Mouse (Mus musculus): ENCODE data around the gene Specc1. TPM values are rescaled to one million over a fixed set of nuclear protein-coding genes. Genes with fewer than 3 reads are reported as not detected.

Gene Specc1
- total RNA-seq, 2 experiments from 2014 or later = 243 to 459 TPM

DNA sequence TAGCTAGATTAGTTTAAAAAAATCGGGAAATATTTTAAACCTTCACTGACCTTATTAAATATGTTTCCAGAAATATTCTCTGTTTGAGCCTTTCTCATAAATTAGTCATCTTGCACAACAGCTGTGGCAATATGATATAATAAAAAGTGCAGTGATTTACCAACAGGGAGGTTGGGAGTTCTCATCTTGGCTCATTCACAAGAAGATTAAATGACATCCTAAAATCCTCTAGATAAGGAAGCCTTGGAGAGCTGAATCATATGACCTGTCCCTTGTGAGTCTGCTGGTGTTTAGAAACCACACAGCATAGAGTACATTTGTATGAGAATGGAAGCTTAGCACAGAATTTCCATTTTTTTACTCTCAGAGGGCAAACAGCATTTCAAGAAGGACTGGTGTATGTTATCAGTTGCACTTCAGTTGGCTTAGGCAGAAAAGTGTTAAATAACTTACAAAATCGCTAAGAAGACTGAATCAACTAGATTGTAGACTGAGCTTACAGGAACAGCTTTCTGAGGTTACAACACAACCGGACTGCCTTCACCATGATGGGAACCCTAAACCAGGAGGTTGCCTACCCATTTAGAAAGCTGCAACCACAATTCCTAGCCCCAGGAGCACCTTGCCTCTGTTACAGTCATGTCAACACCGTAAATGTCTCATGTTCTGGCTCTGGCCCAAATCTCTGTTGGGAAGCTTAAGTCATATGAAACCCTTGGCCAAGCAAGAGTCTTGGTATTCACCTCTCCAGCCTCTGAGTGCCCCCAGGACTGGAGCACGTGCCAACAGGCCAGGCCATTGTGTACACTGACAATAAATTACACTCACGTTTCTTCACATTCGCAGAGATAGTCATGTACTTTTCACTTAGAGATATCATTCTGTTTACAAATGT is 188.9 kb downstream of the Specc1 start:
- ATAC-seq (replicated peaks; ENCODE audit: low FRiP score, poor library complexity, severe bottlenecking) = no peak

DNA sequence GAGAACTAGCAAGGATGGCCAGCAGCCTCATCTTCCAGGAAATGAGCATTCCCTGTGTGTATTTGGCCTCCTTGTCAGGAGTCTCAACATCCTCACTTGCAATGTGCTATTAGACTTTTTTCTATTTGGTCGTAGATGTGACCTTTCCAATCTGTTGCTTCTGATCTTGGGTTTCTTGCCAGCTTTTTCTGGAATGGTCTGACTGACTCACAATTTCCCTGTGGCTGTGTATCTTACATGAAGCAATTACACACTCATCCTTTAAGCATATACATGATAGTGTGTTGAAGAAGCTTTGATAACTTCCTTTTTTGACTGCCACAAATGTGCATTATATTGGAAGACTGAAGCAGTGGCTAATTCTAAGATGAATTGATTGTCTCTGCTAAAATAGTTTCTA is 190.1 kb downstream of the Specc1 start:
- no peak for ATAC-seq (replicated peaks; ENCODE audit: low FRiP score, poor library complexity, severe bottlenecking)

DNA sequence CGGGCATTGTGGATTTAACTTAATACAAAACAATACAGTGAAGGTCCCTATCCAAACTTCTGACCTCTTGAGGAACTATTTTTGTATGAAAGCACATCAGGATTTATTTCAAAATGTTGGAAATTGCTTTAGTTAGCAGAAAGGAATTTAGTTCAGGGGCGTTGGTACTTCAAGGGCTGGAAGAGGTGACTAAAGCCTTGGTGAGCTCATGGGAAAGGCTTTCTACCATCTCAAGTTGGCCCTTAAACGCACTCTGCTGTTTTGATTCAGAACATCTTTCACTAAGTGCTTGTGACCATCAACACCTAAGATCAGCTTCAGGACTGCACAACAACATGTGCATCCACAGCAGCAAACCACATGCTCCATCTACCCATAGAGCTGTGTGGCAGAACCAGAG is 191.5 kb downstream of the Specc1 start:
- ATAC-seq (replicated peaks; ENCODE audit: low FRiP score, poor library complexity, severe bottlenecking) = no peak

DNA sequence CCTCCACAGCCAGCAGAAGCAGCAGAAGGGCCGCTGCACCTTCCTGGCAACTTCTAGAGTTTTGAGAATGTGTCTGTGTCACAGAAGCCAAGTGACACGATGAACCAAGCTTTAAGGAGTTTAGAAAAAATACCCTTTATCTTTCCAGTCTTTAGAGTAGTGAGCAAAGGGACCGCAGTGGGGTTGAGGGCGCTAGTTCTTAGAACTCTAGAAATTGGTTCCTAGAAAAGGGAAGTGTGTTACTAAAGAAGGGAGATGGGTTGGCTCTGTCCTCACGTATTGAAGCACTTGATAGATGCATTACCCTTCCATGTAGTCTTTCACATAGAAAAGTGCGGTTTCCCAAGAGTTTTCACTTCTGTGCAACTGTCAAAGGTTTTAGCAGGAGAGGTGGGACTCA is 191.9 kb downstream of the Specc1 start:
- ATAC-seq (replicated peaks; ENCODE audit: low FRiP score, poor library complexity, severe bottlenecking) = no peak

DNA sequence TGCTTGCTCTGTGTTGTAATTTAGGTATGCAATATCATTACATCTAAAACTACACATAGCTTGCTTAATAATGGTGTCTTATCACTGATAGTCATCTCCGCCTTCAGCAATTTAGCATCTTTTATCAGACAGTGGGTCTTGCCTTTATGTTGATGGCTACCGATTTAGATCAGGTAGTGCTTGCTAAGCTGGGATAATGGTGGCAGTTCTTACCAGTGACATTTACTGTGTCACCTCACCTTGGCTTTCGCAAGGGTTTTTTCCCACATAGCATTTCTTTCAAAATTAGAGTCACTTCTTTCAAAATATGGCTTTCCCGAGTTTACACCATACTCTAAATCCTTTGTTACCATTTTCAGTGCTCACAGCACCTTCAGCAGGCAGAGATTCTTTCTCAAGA is 196.5 kb downstream of the Specc1 start:
- ATAC-seq (replicated peaks; ENCODE audit: low FRiP score, poor library complexity, severe bottlenecking) = no peak

DNA sequence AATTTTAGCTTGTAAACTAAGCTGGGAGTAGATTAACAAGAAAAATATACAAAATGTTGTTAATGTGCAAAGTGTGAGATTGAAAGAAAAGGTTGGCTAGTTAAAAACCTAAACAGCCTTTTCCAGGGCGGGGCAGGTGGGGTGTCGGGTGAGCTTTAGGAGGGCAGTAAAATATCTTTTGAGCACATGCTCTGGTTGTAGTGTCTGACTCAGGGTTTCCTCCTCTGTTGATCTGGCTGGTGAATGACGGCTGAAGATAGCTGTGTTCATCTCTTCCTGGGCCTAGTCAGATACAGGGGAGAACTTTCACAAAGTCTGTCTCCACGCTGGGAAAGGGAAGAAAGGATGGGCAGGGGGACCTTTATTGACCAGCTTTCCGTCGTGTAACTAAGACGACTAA is 203.2 kb downstream of the Specc1 start:
- ATAC-seq (replicated peaks; ENCODE audit: low FRiP score, poor library complexity, severe bottlenecking) = peak; percentile 71

DNA sequence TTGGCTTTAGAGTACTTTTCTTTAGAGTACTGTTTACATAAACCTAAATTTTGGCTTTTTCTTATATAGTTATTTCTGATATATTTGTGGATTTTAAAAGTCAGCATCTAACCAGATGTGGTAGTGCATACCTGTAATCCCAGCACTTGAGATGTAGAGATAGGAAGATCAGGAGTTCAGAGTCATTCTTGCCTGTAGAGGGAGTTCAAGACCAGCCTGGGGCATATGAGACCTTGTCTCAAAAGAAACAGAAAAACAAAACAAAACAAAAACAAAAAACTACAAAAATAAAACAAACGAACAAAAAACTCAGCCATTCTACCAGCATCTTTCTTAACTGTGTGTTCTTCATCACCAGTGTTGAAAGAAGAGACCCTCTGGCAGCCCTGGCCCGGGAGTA is 204.9 kb downstream of the Specc1 start:
- ATAC-seq (replicated peaks; ENCODE audit: low FRiP score, poor library complexity, severe bottlenecking) = no peak

DNA sequence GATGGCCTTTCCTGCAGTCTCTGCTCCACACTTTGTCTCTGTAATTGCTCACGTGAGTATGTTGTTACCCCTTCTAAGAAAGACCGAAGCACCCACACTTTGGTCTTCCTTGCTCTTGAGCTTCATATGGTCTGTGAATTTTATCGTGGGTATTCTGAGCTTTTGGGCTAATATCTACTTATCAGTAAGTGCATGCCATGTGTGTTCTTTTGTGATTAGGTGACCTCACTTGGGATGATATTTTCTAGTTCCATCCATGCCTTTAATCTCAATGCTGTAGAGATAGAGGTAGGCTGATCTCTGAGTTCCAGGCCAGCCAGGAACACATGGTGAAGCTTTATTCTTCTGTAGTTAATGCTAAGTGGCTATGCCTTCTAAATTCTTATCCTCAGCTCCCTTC is 207.8 kb downstream of the Specc1 start:
- ATAC-seq (replicated peaks; ENCODE audit: low FRiP score, poor library complexity, severe bottlenecking) = peak; percentile 74; the same call in 1 of the 2 replicates

DNA sequence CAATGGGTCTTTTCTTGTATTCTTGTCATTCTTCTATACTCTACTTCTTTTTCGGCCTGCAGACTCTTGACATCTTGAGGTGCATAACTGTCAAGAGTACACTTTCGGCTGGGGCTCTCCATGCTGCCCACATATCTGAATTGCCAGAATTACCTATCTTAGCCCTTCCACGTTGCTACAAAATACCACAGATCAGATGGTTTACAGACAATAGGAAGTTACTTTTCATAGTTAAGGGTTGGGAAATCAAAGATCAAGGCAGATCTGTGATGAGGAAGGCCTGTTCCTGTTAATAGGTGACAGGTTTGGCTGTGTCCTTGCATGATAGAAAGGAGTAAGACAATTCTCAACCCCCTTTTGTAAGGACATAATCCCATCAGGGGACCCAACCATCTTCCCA is 209.9 kb downstream of the Specc1 start:
- ATAC-seq (replicated peaks; ENCODE audit: low FRiP score, poor library complexity, severe bottlenecking) = no peak

DNA sequence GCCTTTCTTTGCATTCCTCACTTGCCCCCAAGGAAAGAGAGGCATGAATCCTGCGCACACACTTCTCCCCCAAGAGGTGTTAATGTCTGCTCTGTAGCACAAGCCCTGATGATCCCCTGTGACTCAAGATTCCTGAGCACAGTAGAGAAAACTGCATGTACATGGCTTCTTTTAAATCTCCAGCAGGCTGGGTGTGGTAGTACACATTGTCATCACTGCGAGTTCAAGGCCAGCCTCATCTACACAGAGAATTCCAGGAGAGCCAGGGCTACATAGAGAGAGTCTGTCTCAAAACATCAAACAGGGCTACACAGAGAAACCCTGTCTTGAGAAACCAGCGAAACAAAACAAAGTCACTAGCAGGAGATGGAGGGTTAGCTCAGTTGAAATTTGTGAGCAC is 211.6 kb downstream of the Specc1 start:
- no peak for ATAC-seq (replicated peaks; ENCODE audit: low FRiP score, poor library complexity, severe bottlenecking)

DNA sequence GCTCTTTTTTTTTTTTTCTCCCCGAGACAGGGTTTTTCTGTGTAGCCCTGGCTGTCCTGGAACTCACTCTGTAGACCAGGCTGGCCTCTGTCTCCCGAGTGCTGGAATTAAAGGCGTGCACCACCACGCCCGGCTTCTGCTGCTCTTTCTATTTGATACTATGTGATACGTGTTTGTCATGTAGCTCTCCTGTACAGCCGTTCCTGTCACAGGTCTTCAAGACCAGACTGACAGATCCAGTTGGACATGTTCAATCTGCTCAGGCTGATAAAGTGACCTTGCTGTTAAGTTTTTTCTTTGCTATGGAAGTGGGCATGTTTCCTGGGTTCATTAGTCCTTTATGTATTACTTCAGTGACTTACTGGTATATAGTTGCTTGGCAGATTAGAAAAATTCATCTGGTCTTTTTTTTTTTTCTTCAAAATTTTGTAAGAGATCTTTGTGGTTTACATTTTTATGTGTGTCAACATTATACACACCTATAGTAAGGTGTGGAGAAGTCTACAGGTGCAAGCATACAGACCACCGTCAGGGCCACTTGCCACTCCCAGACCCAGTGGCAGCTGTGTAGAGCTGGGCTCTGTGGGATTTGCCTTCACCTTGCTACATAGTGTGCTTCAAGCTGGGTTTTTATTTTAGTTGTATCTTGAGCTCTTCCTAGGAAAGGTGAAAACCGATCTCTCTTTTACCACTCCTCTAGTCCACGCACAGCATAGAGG is 221.0 kb downstream of the Specc1 start:
- ATAC-seq (replicated peaks; ENCODE audit: low FRiP score, poor library complexity, severe bottlenecking) = no peak

DNA sequence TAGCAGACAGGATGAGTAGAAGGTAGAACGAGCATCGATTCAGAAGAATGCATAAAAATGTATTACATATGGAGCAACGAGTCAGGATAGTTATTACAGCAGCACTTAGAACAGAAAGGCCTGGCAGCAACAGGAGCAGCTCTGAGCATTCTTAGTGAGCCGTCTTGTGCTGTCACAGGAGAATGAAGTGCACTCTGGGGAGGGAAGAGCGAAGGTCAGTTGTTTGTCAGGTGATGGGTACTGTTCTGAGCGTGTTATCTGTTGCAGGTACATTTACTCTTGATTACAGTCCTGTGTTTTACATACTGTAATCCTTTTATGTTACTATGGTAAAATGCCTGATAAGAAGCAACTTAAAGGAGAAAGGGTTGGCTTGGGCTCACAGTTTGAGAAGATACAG is 224.2 kb downstream of the Specc1 start:
- no peak for ATAC-seq (replicated peaks; ENCODE audit: low FRiP score, poor library complexity, severe bottlenecking)

DNA sequence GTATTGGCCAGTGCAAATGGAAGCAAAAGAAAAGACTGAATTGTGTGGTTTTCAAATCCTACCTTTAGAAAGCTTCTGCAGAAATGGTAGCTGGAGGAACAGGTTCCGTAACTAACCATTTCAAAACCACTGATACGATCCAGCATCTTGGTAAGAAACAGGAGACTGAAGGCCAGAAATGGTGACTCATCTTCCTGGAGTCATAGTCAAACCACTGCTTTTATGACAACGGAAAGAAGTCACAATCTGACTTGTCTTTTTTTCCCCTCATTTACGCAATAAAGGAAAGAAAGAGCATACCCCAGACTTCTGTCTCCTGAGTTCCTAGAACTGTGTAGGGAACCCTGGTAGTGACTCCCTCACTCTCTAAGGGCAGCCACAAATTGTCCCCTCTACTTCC is 228.3 kb downstream of the Specc1 start:
- no peak for ATAC-seq (replicated peaks; ENCODE audit: low FRiP score, poor library complexity, severe bottlenecking)

DNA sequence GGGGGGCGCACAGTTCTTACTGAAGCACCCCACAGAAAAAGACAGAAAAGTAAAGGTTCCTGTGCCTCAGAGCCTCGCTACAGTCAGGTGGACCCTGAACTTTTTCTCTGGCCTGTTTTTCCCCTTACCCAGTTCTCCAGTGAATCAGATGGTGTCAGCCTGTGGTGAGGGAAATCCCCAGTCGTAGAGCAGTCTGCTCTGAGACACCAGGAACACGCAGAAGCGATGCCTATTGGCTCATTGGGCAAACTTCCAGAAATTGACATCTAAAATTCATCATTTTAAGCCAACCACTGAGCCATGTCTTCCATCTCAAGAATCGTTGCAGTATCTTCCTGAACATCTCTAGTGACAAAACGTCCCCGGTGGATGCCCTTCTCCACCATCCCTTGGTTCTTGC is 230.5 kb downstream of the Specc1 start:
- ATAC-seq (replicated peaks; ENCODE audit: low FRiP score, poor library complexity, severe bottlenecking) = no peak

DNA sequence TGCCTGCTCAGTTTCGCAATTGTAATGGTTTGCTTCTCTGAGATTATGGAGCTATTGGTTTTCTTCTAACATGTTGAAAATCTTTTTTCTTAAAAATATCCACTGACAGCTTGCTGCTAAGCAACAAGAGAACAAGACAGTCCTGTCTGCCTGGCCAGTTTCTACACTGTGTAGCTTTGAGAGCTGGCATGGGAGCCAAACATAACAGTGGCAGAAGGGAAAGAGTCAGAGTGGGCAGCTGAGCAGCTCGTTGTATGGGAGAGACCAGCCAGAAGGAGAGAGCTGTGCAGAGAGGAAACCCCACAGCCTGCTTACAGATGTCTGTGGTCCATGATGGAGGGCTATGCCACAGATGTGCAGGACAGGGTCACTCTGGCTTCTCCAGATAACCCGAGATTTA is 235.5 kb downstream of the Specc1 start:
- no peak for ATAC-seq (replicated peaks; ENCODE audit: low FRiP score, poor library complexity, severe bottlenecking)

DNA sequence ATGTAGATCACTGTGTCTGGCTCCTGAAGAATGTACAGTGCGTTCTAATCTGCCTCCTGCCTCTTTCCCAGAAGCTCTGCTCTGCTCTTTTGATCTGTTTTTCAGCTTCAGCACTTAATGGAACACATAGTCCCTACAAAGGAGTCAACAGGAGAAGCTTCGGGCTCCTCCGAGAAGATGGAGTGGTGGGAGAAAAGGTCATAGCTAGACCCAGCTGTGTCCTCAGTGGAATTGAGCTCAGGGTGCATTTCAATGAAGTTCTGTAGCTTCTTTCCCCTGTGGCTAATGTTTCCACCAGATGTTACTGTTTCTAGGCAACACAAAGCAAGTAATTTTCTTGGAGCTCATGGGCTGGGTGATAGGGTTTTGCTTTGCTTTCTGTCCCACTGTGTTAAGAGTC is 236.6 kb downstream of the Specc1 start:
- no peak for ATAC-seq (replicated peaks; ENCODE audit: low FRiP score, poor library complexity, severe bottlenecking)

DNA sequence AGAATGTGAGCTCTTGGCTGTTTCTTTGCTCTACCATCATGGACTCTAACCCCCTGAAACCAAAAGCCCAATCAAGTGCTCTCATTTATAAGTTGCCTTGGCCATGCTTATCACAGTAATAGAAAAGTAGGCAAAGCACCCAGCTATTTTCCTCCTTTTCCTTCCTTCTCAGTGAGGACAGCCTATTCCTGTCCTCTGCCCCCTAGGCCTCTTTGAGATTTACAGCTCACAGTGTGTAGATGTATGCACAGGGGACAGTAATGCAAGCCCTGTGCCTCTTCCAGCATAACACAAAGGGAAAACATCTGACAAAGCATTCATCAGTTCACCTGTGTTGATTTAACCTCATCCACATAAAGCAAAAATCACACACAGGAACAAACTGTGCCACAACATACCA is 237.7 kb downstream of the Specc1 start:
- no peak for ATAC-seq (replicated peaks; ENCODE audit: low FRiP score, poor library complexity, severe bottlenecking)

DNA sequence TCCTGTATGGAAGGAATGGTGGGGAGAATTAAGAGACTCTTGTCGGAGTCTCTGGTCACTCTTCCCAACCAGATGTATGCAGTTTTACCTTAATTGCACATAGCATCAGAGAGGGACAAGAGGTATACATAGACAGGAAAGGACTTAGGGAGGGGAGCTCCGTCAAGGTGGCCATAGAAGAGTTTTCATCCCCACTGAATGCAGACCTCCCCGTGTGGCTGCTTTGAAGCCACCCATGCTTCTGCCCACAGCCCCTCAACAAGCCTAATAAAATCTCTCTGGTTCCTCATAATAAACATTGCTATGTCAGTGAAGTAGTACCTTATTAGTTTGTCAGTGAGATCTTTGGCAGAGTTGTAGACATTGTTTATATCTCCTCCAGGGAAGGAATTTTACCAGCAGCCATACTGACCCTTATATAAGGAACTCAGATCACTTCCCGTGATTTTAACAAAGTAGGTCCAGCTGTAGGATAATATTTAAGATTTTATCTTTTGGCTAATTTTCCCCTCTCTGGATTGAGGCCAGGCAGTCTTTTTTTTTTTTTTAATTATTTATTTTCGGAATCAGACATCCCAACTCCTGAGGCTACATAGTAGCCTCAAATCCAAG is 244.4 kb downstream of the Specc1 start:
- ATAC-seq (replicated peaks; ENCODE audit: low FRiP score, poor library complexity, severe bottlenecking) = no peak

DNA sequence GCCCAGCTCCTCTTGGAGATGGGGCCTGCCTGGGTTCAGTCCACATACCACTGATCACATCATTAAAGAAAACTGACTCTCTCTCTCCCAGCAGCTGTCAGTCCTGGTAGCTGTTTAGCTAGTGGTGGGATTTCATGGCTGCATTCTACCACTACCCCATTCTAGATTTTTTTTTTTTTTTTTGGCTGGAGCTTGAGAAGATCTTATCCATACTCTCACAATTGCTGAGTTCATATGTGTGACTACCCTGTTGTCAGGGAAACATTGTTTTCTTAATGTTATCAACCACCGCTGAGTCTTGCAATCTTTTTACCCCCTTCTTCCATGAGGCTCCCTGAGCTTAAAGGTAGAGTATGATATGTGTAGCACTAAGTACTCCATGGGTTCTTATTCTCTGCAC is 246.1 kb downstream of the Specc1 start:
- no peak for ATAC-seq (replicated peaks; ENCODE audit: low FRiP score, poor library complexity, severe bottlenecking)

DNA sequence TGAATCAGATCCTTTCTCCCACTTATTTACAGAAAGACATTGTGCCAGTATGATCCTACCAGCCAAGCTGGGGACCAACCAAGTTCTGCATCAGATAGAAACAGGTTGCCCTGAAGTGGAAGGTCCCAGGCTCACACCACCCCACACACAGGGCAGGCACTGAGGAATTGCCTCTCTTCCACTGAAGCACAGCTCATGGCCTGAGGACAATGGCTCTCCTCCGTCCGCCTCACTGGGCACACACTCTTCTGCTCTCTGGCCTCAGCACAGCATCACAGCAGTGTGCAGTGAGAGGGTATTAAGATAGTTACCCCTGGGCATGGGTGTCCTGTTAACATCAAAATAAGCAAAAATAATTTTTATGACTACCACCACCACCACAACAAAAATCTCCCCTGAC is 252.5 kb downstream of the Specc1 start:
- no peak for ATAC-seq (replicated peaks; ENCODE audit: low FRiP score, poor library complexity, severe bottlenecking)

DNA sequence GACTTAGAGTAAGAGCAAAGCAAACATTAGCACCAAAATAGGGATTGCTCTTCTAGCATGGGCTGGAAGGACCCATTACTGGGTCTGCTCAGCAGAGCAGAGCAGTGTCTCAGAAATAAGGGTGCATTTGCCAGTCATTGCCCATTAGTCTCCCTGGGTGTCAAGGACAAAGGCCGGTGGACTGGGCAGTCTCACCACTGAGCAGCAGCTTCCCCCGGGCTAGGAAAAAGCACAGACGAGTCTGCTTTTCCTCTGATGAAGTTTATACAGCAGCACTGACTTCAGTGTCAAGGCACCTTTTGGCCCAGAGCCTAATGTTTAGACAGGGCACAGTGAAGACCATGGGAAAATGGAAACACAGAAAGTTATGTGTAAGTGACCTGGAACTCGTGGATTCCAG is 253.3 kb downstream of the Specc1 start:
- no peak for ATAC-seq (replicated peaks; ENCODE audit: low FRiP score, poor library complexity, severe bottlenecking)
